Mouse (Mus musculus) megakaryocyte-erythroid progenitor cell, adult 5 weeks (primary cell): ENCODE results near the gene Filip1. TPM values are rescaled to one million over a fixed set of nuclear protein-coding genes. Genes with fewer than 3 reads are reported as not detected.

Experiments used
- polyA plus RNA-seq: library from polyadenylated mRNA; stranded (reverse); fragments of >175 nt; gene quantifications from 2 replicates; pipeline ENCODE4 v1.2.3, GENCODE M21; 2012

The Filip1 gene
- 0.13 and 0.28 TPM in 2 replicates for polyA plus RNA-seq

DNA sequence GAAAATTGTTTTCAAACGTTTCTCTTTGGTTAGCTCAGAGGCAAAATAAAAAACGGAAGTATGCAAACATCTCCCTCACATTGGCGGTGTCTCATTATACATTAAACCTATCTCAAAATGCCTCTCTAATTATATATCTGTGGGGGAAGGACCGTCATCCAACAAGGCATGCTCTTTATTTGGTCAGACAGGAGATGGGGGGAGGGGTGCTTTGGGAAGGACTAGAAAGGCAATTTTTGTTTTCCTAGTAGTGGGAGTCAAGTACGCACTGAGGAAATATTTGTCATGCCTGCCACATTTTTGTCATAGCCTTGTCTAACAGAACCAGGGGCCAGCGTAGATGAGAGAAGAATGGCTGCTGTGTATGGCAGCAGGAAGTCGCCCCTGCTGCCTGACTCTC lies at the start of gene Filip1:
Gene Filip1 (minus strand): TSS at position 101 of the 400 bp plus-strand sequence.

DNA sequence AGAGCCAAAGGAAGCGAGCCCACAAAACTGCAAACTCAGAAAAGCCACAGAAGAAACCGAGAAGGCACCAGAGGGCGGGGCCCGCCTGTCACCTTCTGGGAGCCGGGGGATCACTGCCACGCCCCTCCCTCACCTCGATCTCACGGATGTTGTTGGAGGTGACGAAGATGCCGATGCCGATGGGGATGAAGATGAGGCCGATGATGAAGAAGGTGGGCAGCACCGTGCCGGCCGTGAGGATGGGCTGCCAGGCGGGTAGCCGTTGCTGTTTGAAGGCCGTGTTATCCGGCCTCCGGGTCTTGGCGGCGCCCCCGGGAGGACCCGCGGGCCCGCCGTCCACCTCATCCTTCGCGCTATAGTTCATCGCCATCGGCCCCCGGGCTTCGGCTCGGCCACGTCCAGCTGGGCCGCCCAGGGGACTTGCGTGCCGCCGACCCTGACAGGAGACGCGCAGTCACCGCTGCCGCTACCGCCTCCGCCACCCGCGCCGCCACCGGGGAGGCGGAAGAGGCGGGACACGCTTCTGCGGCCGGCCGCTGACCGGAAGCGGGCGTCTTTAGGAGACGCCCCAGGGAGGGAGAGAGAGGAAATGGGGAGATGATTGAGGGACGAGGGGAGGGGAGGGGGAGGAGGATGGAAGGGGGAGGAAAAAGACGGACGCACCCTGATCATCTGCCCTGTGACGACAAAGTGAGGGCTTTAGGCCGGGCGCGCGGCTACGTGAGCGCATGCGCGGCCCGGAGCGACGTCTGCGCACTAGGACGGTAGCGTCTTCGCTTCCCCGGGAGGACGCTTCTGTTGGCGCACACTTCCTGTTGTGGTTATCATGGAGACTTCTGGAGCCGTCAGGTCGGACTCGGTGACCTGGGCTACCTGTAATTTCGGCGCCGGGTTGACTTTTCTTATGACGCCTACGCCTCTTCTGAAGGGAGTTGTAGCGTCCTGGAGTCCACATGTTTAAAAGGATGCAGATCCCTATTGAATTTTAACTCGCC lies 219.5 kb downstream of the Filip1 start, which contains the start of gene Tmem30a:
Gene Tmem30a (minus strand): TSS at position 667 of the 995 bp plus-strand sequence.

Other genes starting within 250 kb of the Filip1 start
- 99.5 and 125 TPM in 2 replicates for gene Tmem30a, start 219.3 kb downstream of the Filip1 start, polyA plus RNA-seq
- gene Senp6, start 54.1 kb upstream of the Filip1 start, polyA plus RNA-seq, result 94.8 and 124 TPM in 2 replicates
- gene Myo6, start 152.2 kb upstream of the Filip1 start, polyA plus RNA-seq, result 0.54 and 2.6 TPM in 2 replicates